Mouse (Mus musculus): Measurements from ENCODE around the gene Supt4a.
A peak's percentile ranks its signal among the peaks of the same experiment; 100 is the strongest.

Supt4a gene

GRCm38 (mm10) chr11:87768745-87769144 lies 31.4 kb downstream of the Supt4a start:
- no peak for DNase-seq (ENCODE audit: low read depth)

- DNase-seq (ENCODE audit: low read depth), result peak; percentile 6
These were observed 33.6 kb downstream of the Supt4a start for GRCm38 (mm10) chr11:87770989-87771388.

GRCm38 (mm10) chr11:87772354-87772753 lies 35.0 kb downstream of the Supt4a start:
- no peak for DNase-seq (ENCODE audit: low read depth)

GRCm38 (mm10) chr11:87778100-87778765 lies 40.9 kb downstream of the Supt4a start:
- no peak for DNase-seq (ENCODE audit: low read depth)

- DNase-seq (ENCODE audit: low read depth), result no peak
These were observed 41.6 kb downstream of the Supt4a start for GRCm38 (mm10) chr11:87778915-87779314.

GRCm38 (mm10) chr11:87779392-87779791 lies 42.0 kb downstream of the Supt4a start:
- DNase-seq (ENCODE audit: low read depth), result no peak

GRCm38 (mm10) chr11:87780130-87780529 lies 42.8 kb downstream of the Supt4a start:
- DNase-seq (ENCODE audit: low read depth), result no peak

GRCm38 (mm10) chr11:87790088-87790487 lies 52.7 kb downstream of the Supt4a start:
- DNase-seq (ENCODE audit: low read depth), result no peak
